Mouse (Mus musculus) gastrocnemius, adult 8-10 months (tissue): ENCODE measurements around the gene Pank4. TPM values are rescaled to one million over a fixed set of nuclear protein-coding genes. Genes with fewer than 3 reads are reported as not detected.
A peak's percentile ranks its signal among the peaks of the same experiment; 100 is the strongest.

Experiments
- DNase-seq, 2 experiments: peaks; one replicate each; pipeline ENCODE4 v3.0.0; 2022; ENCODE audit warnings: low spot score in 2 of 2
- total RNA-seq, 4 experiments: library from RNA; stranded (reverse); gene quantifications; 2 replicates each; pipeline ENCODE4 v1.2.4; 2022

The Pank4 gene
- total RNA-seq, 4 experiments from 2014 or later = 28.2 to 31.7 (median 31.5) TPM

DNA sequence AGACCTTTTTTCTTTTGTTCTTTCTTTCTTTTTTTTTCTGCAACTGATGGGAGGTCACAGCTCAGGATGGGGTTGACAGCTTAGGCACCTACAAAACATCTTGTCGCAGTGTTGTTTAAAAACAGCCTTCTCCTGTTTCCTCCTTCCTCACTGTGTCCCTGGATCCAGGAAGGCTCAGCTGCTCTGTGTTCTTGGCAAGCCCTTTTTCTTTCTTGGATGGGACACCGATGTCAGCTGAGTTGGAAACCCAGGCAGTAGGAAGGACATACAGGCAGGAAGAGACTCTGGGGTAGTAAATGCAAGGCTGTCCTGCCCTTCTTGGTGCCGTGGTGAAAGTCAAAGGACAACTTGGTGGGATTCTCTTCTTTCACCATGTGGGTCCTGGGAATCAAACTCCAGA lies 1.9 kb downstream of the Pank4 start:
- DNase-seq = peak; percentile 44

- DNase-seq = no peak
Measured at GRCm38 (mm10) chr4:154967173-154967572, 3.2 kb downstream of the Pank4 start.

DNA sequence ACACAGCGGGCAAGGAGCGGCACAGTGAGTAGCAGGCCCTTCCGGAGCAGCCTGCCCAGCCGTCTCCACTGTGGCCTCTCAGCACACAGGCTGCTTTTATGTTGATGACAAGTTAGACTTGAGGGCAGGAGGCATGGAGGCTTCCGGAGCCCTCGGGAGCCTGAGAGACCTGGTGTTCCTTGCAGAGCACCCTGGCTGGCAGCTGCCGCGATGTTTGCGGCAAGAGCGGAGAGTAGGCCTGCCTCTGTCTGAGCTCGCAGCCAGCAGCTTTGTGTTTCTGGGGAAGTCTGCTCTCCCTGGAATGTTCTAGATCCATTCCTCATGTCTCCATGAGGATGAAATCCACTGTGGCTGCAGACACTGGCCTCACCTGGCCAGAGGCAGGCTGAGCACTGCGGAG lies 8.6 kb downstream of the Pank4 start:
- DNase-seq = no peak

DNA sequence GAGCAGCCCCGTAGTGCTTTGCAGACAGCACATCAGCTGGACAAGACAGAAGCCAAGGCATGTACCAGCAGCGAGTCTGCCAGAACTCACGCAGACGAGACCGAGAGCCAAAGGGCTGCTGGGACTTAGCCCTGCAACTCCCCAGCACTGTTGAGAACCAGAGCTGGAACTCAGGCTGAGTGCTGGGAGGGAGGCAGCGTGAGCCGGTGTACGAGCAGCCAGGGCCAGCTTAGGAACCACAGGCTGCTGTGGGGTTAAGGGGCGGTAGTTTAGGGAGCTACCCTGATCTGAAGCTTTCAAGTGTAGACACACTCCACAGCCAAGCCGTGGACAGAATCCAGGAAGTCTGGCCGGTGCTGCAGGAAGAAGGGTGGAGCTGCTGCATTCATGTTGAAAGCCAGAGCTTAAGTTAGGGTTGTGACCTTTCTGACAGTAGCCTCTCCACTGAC lies 10.3 kb downstream of the Pank4 start:
- peak in 1 of 2 experiments; percentile 61 for DNase-seq

- DNase-seq = no peak
Measured at GRCm38 (mm10) chr4:154980110-154980509, 16.2 kb downstream of the Pank4 start.

DNA sequence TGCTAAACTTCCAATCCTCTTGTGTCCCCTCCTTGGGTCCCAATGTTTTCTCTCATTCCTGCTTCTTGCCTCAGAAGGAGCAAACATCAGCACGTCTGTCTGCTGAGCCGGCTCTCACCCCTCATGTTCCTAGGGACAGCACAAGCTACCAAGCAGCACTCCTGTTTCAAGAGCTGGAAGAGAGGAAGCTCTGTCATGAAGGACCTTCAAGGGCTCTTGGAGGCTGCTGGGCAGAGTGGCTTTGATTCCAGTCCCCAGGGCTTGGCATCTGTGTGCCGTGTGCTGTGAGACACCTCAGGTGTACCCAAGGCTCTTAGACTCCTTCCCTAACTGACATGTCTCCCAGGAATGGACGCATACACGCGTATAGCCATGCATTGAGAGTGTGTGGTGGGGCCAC lies 17.2 kb downstream of the Pank4 start:
- DNase-seq = no peak

- peak in 1 of 2 experiments; percentile 29 for DNase-seq
Measured at GRCm38 (mm10) chr4:154981530-154981929, 17.6 kb downstream of the Pank4 start.

DNA sequence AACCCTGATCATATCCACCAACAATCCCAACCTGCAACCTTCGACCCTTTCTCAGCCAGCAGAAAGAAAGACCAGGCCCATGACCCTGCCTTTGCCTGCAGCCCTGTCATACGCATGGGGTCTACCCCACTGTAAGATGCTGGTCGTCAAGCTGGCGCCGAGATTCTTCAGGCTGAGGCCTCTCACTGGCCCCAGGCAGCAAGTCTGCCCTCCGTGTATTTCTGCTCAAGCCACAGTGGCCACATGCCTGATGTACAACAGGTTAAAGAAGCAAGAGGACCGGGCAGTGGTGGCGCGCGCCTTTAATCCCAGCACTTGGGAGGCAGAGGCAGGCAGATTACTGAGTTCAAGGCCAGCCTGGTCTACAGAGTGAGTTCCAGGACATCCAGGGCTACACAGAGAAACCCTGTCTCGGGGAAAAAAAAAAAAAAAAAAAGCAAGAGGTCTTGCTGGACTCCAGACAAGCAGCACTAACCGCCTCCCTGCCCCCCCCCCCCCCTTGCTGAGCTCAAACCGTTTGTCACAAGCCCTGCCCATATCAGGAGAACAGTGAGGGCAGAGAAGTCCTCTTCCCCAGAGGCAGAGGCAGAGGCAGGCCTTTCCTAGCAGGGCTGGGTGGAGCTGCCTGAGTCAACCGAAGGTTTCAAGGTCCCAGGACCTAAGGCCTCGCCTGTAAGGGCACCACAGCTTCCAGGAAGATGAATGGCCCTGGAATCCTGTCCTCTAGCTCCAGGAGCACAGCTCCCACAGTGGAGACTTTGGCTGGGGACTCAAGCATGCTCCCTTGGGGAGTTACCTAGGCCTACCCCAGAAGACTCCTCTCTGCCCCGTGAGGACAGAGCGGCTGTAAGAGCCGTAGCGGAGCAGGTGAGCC lies 18.6 kb downstream of the Pank4 start:
- DNase-seq = no peak

DNA sequence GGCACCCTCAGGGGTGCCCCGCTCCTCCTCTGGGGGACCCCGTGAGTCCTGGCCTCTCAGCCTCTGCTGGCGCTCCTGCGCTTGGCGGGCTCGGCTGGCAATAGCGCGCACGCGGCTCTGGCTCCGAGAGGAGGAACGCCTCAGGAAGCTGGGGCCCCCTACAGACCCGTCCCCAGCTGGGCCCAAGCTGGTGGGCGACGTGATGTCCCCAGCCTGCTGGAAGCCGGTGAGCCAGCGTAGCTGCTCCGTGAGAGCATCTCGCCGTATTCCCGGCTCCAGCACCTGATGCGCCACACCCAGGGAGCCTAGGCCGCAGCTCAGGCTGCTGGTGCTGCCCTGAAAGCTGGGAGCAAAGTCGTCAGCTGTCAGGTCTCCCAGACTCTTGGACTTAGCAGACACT lies 19.8 kb downstream of the Pank4 start:
- no peak for DNase-seq

DNA sequence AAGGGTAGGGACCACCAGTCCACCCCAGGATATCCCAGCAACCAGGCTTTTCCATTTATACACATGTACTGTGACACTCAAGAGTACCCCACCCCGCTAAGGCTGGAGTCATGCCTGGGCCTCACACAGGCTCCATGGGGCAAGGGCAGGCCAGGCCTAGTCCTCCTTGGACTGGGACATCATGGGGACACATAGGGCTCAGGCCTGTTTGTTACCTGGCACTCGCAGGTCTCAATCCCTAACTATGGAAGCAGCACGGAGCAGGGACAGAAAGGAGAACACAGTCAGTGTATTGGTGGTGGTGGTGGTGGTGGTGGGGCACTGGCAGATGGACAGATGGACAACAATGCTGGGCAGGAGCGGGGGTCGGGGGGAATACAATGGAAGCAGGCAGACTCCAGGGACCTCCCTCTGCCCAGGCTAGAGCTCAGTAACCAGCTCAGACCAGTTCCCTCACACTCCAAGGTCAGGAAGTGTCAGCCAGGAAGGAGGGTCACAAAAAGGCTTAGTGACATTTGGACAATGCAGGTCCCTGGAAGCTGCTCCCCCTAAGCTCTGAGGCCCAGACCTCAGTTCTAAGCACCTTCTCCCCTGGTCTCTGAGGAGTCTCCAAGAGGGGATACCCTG lies 21.3 kb downstream of the Pank4 start:
- DNase-seq = no peak

GRCm38 (mm10) chr4:154986096-154986495 lies 22.2 kb downstream of the Pank4 start:
- peak; percentile 80 to 83 for DNase-seq

GRCm38 (mm10) chr4:154986750-154987149 lies 22.8 kb downstream of the Pank4 start:
- no peak for DNase-seq

- DNase-seq = no peak
Measured at GRCm38 (mm10) chr4:154994876-154995275, 31.0 kb downstream of the Pank4 start.

- DNase-seq = peak in 1 of 2 experiments; percentile 18
Measured at GRCm38 (mm10) chr4:154996572-154997154, 32.7 kb downstream of the Pank4 start.

GRCm38 (mm10) chr4:154999379-154999778 lies 35.5 kb downstream of the Pank4 start:
- DNase-seq = no peak

DNA sequence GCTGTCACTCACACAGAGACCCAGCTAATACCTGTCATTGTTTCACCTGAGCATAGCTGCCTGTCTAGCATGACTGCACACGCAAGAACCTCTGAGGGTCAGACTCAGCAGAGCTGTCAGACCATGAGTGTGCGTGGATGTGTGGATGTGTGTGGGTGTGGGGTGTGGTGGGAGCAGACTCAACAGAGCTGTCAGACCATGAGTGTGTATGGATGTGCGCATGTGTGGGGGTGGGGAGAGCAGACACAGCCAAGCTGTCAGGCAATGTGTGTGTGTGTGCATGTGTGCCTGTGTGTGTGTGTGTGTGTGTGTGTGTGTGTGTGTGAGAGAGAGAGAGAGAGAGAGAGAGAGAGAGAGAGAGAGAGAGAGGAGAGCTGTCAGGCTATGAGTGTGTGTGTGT lies 41.4 kb downstream of the Pank4 start:
- DNase-seq = no peak

DNA sequence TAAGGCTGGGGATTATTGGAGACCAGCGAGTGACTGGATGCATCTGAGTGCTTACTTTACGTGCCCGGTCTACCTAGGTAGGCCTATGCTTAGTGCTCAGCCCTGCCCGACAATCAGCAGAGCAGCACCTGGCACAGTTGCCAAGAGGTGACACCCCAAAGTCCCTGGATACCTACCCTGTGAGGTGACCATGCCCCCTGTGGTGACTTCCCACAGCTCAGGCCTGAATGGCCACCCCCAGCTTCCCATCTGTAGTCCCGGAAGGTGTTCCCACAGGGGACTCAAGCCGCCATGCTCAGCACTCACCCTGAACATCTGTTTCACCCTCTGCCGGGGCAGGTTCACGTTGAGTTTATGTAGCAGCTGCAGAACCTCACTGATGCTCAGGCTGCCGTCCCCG lies 42.4 kb downstream of the Pank4 start:
- DNase-seq = no peak

DNA sequence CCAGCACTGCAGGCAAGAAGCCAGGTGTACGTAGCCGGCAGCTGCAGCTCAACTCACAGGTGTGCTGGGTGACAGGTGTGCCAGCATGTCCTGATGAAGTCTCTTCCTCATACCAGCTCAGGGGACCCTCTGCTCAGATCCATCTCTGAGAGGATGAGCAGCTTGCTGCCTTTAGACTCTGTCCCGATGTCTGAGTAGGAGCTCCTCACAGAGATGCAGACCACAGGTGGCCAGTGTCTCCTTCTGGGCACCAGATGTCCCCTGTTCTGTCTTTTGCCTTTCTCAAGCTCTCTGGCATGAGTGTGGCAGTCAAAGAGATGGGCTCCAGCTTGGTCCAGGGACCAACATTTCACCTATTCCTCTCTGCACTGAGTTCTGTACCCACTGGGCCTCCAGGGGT lies 43.7 kb downstream of the Pank4 start:
- DNase-seq = no peak

- no peak for DNase-seq
Measured at GRCm38 (mm10) chr4:155008075-155008474, 44.2 kb downstream of the Pank4 start.

- DNase-seq = no peak
Measured at GRCm38 (mm10) chr4:155009216-155009615, 45.3 kb downstream of the Pank4 start.

DNA sequence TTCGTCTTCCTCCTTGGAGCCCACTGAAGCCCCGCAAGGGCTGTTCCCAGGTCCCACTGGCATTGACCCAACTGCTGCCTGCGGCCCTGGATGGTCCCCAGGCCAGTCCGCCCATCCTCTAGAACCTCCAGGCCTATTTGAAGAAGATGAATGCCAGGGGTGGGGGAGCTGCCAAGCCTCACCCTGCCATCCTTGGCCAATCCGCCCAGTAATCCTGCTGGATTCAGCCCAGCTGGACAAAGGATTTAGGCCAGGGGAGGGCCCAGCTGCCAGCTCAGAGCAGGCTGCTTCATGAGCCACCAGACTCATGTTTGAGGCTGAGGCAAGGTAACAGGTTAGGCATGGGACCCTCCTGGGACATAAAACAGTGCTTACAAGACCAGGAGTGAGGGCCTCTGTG lies 46.9 kb downstream of the Pank4 start:
- peak; percentile 14 to 42 for DNase-seq

DNA sequence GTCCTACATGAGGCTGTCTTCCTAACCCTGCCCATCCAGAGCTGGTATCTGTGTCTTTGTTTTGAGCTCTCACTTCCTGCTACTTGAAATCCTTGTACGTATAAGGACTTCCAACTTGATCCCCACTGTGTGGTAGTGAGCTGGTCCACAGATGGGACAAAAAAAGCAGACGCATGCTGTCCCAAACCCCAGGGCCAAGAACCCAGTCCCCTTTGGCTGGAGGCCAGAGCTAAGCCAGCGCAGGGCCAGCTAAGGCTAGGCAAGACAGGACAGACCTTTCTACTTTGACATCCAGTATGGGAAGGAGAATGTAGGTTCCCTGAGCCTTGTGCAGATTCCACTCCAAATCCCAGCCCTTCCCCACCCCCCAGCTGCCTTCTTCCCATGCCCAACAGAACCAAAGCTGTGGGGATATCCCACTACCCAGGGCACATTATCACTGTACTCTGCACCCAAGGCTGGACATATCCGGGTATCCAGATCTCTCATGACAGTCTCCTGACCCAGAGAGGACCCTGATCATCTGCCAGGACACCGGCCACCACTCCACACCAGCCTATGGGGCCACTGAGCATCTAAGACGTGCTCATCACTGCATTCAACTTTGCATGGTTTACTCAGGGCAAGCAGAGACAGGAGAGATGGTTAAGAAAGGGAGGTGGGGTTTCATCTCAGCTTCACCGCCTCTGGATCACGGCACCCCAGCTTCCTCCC lies 47.5 kb downstream of the Pank4 start:
- no peak for DNase-seq
